Mouse (Mus musculus) forebrain, postnatal 0 days (tissue): ENCODE results near the gene BC067074. TPM values are rescaled to one million over a fixed set of nuclear protein-coding genes. Genes with fewer than 3 reads are reported as not detected.

Source experiments
- ATAC-seq: fragments of 200-750 bp; cut with Nextera tagmentation; 2 replicates; pipeline ENCODE4 v1.8.0; 2017; ENCODE audit warnings: mild to moderate bottlenecking, moderate library complexity
- DNase-seq: peaks from one replicate; pipeline ENCODE4 v3.0.0-alpha.2; 2015
- H3K27ac ChIP-seq: fragments of 300-500 bp; sonication (generic); 2 replicates; pipeline ENCODE4 v1.5.1; 2014; ENCODE audit warnings: low read depth, mild to moderate bottlenecking, antibody characterized with exemption, low read length, moderate library complexity, mixed read lengths
- H3K27me3 ChIP-seq: fragments of 300-500 bp; sonication (generic); 2 replicates; pipeline ENCODE4 v1.6.1; 2014; ENCODE audit warnings: mild to moderate bottlenecking, low read length, mixed read lengths; ENCODE audit not compliant: insufficient read depth
- H3K36me3 ChIP-seq: fragments of 300-500 bp; sonication (generic); 2 replicates; pipeline ENCODE4 v1.6.1; 2014; ENCODE audit warnings: mild to moderate bottlenecking, moderate library complexity; ENCODE audit not compliant: insufficient read depth
- H3K4me1 ChIP-seq: fragments of 300-500 bp; sonication (generic); 2 replicates; pipeline ENCODE4 v1.6.1; 2014; ENCODE audit warnings: antibody characterized with exemption; ENCODE audit not compliant: insufficient read depth
- H3K4me2 ChIP-seq: fragments of 300-500 bp; sonication (generic); 2 replicates; pipeline ENCODE4 v1.6.1; 2014; ENCODE audit warnings: low read depth, mild to moderate bottlenecking, moderate library complexity
- H3K4me3 ChIP-seq: fragments of 300-500 bp; sonication (generic); 2 replicates; pipeline ENCODE4 v1.5.1; 2014; ENCODE audit warnings: low read depth, low read length, mixed read lengths
- H3K9ac ChIP-seq: fragments of 300-500 bp; sonication (generic); 2 replicates; pipeline ENCODE4 v1.6.1; 2014; ENCODE audit warnings: mild to moderate bottlenecking
- H3K9me3 ChIP-seq: fragments of 300-500 bp; sonication (generic); 2 replicates; pipeline ENCODE4 v1.6.1; 2016; ENCODE audit warnings: low read length
- CTCF ChIP-seq: sonication (generic); IDR thresholded peaks from 2 replicates; pipeline ENCODE4 v1.5.1; 2016; ENCODE audit warnings: antibody characterized with exemption, control low read depth, low read depth
- WGBS: fragments of 180-500 bp; shearing (Covaris S2); extraction: QIAGEN DNeasy Blood & Tissue Kit; methylation state at CpG from one replicate; pipeline ENCODE4 v1.1.7; 2014; 5-methylcytosine and 5-hydroxymethylcytosine counted together
- polyA plus RNA-seq: library from polyadenylated mRNA; unstranded; fragments of >200 nt; fragmentation: Nextera tagmentation; extraction: Ambion mirVana; gene quantifications from 2 replicates; pipeline ENCODE4 v1.2.1, GENCODE M21; 2015
- total RNA-seq: library from RNA; depleted of rRNA; stranded (reverse); fragments of >200 nt; gene quantifications from 2 replicates; pipeline ENCODE4 v1.2.3, GENCODE M21; 2014

BC067074 gene
- total and polyA plus RNA-seq, 2 experiments from 2014 or later, result 0.56 to 1.5 TPM

- Histone ChIP-seq H3K4me3 (no peak overlapping the region), H3K27me3 (no peaks in the 10 kb centered on the region), H3K27ac (no peak overlapping the region), H3K36me3 (no peaks in the 10 kb centered on the region), H3K4me2 (no peak overlapping the region), H3K4me1 (no peaks in the 10 kb centered on the region), H3K9me3 (no peaks in the 10 kb centered on the region), H3K9ac (no peak overlapping the region)
- no peak for TF ChIP-seq CTCF
- WGBS, result 17% methylated on average over 4 of the region's 4 CpGs
- ATAC-seq (0 out of 2 replicates have a peak, but pooled peaks have one; percentile 18), DNase-seq (no peak)
These were observed 62.1 kb downstream of the BC067074 start for GRCm38 (mm10) chr13:113355022-113355421.

GRCm38 (mm10) chr13:113357438-113358144 lies 64.6 kb downstream of the BC067074 start:
- peak; percentile 43 for DNase-seq
- Histone ChIP-seq H3K9ac (no peak overlapping the region), H3K36me3 (no peaks in the 10 kb centered on the region), H3K27ac (no peak overlapping the region), H3K4me3 (no peak overlapping the region), H3K27me3 (no peaks in the 10 kb centered on the region), H3K4me1 (no peaks in the 10 kb centered on the region), H3K4me2 (no peak overlapping the region), H3K9me3 (no peaks in the 10 kb centered on the region)
- no peak for TF ChIP-seq CTCF
- peak; percentile 50; the same call in 1 of the 2 replicates for ATAC-seq
- WGBS, result 44% methylated on average over 13 of the region's 13 CpGs

GRCm38 (mm10) chr13:113359676-113360075 lies 66.7 kb downstream of the BC067074 start:
- no peak overlapping the region for H3K4me2 ChIP-seq
- H3K9ac ChIP-seq, result no peak overlapping the region
- no peaks in the 10 kb centered on the region for H3K9me3 ChIP-seq
- no peaks in the 10 kb centered on the region for H3K27me3 ChIP-seq
- H3K36me3 ChIP-seq, result no peaks in the 10 kb centered on the region
- ATAC-seq (no peak), DNase-seq (no peak)
- H3K4me1 ChIP-seq, result no peaks in the 10 kb centered on the region
- no peak overlapping the region for H3K27ac ChIP-seq
- H3K4me3 ChIP-seq, result no peak overlapping the region
- TF ChIP-seq CTCF, result no peak
- WGBS, result 89% methylated on average over 1 of the region's 1 CpGs

GRCm38 (mm10) chr13:113365976-113366375 lies 73.0 kb downstream of the BC067074 start:
- WGBS, result 94% methylated on average over 10 of the region's 10 CpGs
- no peak overlapping the region for H3K27ac ChIP-seq
- H3K4me3 ChIP-seq, result no peak overlapping the region
- no peaks in the 10 kb centered on the region for H3K9me3 ChIP-seq
- no peaks in the 10 kb centered on the region for H3K4me1 ChIP-seq
- ATAC-seq (no peak), DNase-seq (no peak)
- no peak overlapping the region for H3K4me2 ChIP-seq
- TF ChIP-seq CTCF, result no peak
- H3K36me3 ChIP-seq, result no peaks in the 10 kb centered on the region
- H3K27me3 ChIP-seq, result no peaks in the 10 kb centered on the region; the same call in 1 of the 2 replicates
- no peak overlapping the region for H3K9ac ChIP-seq

- Histone ChIP-seq H3K4me1 (no peaks in the 10 kb centered on the region), H3K27me3 (no peaks in the 10 kb centered on the region; the same call in 1 of the 2 replicates), H3K4me3 (no peak overlapping the region), H3K9me3 (no peaks in the 10 kb centered on the region), H3K9ac (no peak overlapping the region), H3K4me2 (no peak overlapping the region), H3K36me3 (no peaks in the 10 kb centered on the region), H3K27ac (no peak overlapping the region)
- WGBS, result 77% methylated on average over 13 of the region's 13 CpGs
- no peak for DNase-seq
- TF ChIP-seq CTCF, result no peak
- ATAC-seq, result no peak
These were observed 76.1 kb downstream of the BC067074 start for GRCm38 (mm10) chr13:113368931-113369579.

GRCm38 (mm10) chr13:113369622-113370021 lies 76.7 kb downstream of the BC067074 start:
- 93% methylated on average over 10 of the region's 10 CpGs for WGBS
- H3K27me3 ChIP-seq, result no peaks in the 10 kb centered on the region; the same call in 1 of the 2 replicates
- no peaks in the 10 kb centered on the region for H3K36me3 ChIP-seq
- H3K4me2 ChIP-seq, result no peak overlapping the region
- no peaks in the 10 kb centered on the region for H3K9me3 ChIP-seq
- H3K9ac ChIP-seq, result no peak overlapping the region
- no peak for ATAC-seq
- TF ChIP-seq CTCF, result no peak
- H3K27ac ChIP-seq, result no peak overlapping the region
- no peak overlapping the region for H3K4me3 ChIP-seq
- no peak for DNase-seq
- H3K4me1 ChIP-seq, result no peaks in the 10 kb centered on the region
